Mouse (Mus musculus): ENCODE results near the gene Rwdd2a. TPM values are rescaled to one million over a fixed set of nuclear protein-coding genes. Genes with fewer than 3 reads are reported as not detected.

Rwdd2a gene
- polyA plus RNA-seq (2014; fragmentation: Nextera tagmentation; extraction: Ambion mirVana), result 2.7 and 3.6 TPM in 2 replicates

GRCm38 (mm10) chr9:86571540-86572135 is at the start of gene Rwdd2a, which contains the start of gene Pgm3:
TSS of gene Rwdd2a (plus strand) at chr9:86571991.
TSS of gene Pgm3 (minus strand) at chr9:86571842.
- ATAC-seq (ENCODE audit: insufficient read depth, low FRiP score, low TSS enrichment) (peak; percentile 99), DNase-seq (ENCODE audit: low spot score) (peak; percentile 96)
- WGBS, result under 1% methylated on average over 54 of the region's 59 CpGs
- peak within 1 kb of the TSS; percentile 96 for H3K4me2 ChIP-seq (ENCODE audit: low read depth)
- peak within 1 kb of the TSS; percentile 66 for H3K4me3 ChIP-seq (ENCODE audit: low read depth, low read length)
- H3K9ac ChIP-seq (ENCODE audit: low read length), result peak within 1 kb of the TSS; percentile 65
- peaks cover 2% of the 10 kb centered on the region; the same call in 1 of the 2 replicates for H3K4me1 ChIP-seq (ENCODE audit: control insufficient read depth, insufficient read depth, low read length)
- no peaks in the 10 kb centered on the region for H3K36me3 ChIP-seq (ENCODE audit: control insufficient read depth, insufficient read depth, low read length)
- H3K9me3 ChIP-seq (ENCODE audit: control insufficient read depth, low read length), result no peaks in the 10 kb centered on the region
- no peaks in the 10 kb centered on the region for H3K27me3 ChIP-seq (ENCODE audit: control insufficient read depth, insufficient read depth, low read length)
- no peak within 1 kb of the TSS for H3K27ac ChIP-seq (ENCODE audit: low read depth, low read length)

- ATAC-seq (ENCODE audit: insufficient read depth, low FRiP score, low TSS enrichment) (no peak), DNase-seq (ENCODE audit: low spot score) (no peak)
- Histone ChIP-seq H3K9ac (ENCODE audit: low read length) (no peak overlapping the region), H3K4me3 (ENCODE audit: low read depth, low read length) (no peak overlapping the region), H3K9me3 (ENCODE audit: control insufficient read depth, low read length) (no peaks in the 10 kb centered on the region), H3K4me2 (ENCODE audit: low read depth) (no peak overlapping the region), H3K36me3 (ENCODE audit: control insufficient read depth, insufficient read depth, low read length) (no peaks in the 10 kb centered on the region), H3K4me1 (ENCODE audit: control insufficient read depth, insufficient read depth, low read length) (no peaks in the 10 kb centered on the region), H3K27ac (ENCODE audit: low read depth, low read length) (no peak overlapping the region), H3K27me3 (ENCODE audit: control insufficient read depth, insufficient read depth, low read length) (no peaks in the 10 kb centered on the region)
Measured at GRCm38 (mm10) chr9:86522335-86522734, 49.5 kb upstream of the Rwdd2a start.

DNA sequence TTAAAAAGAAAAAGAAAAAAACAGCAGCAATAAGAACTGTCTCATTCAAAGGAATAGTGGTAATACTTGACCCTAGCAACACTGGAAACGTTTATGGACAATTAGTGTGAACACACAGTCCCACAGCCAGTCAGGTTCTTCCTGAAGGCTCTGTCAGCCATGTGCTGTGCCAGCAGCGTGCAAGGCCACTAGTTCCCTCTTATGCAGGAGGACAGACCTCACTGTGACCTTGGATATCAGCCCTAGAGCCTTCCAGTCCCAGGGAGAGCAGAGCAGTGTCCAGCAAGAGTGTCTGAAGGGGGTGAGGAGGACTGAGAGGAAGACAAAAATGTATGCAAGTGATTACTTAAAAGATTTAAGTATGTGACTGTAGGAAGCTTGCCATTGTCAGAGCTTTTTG is 46.2 kb upstream of the Rwdd2a start:
- no peak for ATAC-seq (ENCODE audit: insufficient read depth, low FRiP score, low TSS enrichment)
- Histone ChIP-seq H3K9me3 (ENCODE audit: control insufficient read depth, low read length) (no peaks in the 10 kb centered on the region), H3K4me2 (ENCODE audit: low read depth) (no peak overlapping the region), H3K4me1 (ENCODE audit: control insufficient read depth, insufficient read depth, low read length) (no peaks in the 10 kb centered on the region), H3K27me3 (ENCODE audit: control insufficient read depth, insufficient read depth, low read length) (no peaks in the 10 kb centered on the region), H3K4me3 (ENCODE audit: low read depth, low read length) (no peak overlapping the region), H3K9ac (ENCODE audit: low read length) (no peak overlapping the region), H3K27ac (ENCODE audit: low read depth, low read length) (no peak overlapping the region), H3K36me3 (ENCODE audit: control insufficient read depth, insufficient read depth, low read length) (no peaks in the 10 kb centered on the region)
- WGBS, result 62% methylated on average over 2 of the region's 2 CpGs
- no peak for DNase-seq (ENCODE audit: low spot score)

DNA sequence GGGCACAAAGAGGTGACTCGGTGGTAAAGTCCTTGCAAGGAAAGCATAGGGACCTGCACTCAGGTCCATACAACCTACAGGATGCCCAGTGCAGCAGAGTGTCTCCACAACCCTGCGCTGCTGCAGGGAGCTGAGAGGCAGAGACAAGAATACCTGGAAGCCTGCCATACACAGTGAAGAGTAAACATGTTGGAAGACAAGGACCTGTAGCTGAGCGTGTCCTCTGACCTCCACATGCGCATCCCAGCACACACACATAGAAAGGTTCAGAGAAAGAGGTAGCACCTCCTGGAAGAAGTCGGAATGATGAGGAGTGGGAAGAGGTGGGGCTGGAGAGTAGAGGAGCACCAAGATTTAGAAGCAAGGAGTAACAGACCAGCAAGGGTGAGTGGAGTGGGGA is 37.7 kb upstream of the Rwdd2a start:
- ATAC-seq (ENCODE audit: insufficient read depth, low FRiP score, low TSS enrichment) (no peak), DNase-seq (ENCODE audit: low spot score) (no peak)
- no peaks in the 10 kb centered on the region for H3K36me3 ChIP-seq (ENCODE audit: control insufficient read depth, insufficient read depth, low read length)
- H3K9me3 ChIP-seq (ENCODE audit: control insufficient read depth, low read length), result no peaks in the 10 kb centered on the region
- H3K4me1 ChIP-seq (ENCODE audit: control insufficient read depth, insufficient read depth, low read length), result no peaks in the 10 kb centered on the region
- no peak overlapping the region for H3K9ac ChIP-seq (ENCODE audit: low read length)
- WGBS, result 91% methylated on average over 5 of the region's 5 CpGs
- H3K4me2 ChIP-seq (ENCODE audit: low read depth), result no peak overlapping the region
- no peak overlapping the region for H3K4me3 ChIP-seq (ENCODE audit: low read depth, low read length)
- H3K27me3 ChIP-seq (ENCODE audit: control insufficient read depth, insufficient read depth, low read length), result no peaks in the 10 kb centered on the region
- H3K27ac ChIP-seq (ENCODE audit: low read depth, low read length), result no peak overlapping the region

DNA sequence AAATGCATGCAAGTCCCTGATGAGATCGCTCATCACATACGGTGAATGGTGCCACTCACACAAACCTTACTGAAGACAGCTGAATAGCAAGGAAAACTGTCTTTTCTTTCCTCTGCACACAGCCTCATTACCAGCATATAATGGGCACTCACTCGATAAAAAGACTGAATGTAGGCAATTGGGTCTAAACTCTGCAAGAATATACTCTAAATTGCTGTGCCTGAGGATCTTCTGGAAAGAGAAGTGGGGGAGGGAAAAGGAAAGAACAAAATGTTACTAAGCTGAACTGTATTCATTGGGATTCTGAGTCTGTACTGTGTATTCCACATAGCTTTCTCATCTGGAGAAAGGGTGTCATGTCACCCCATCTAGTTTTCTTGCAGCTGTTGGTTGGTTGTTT is 28.3 kb upstream of the Rwdd2a start:
- no peaks in the 10 kb centered on the region; the same call in none of the 2 replicates for H3K36me3 ChIP-seq (ENCODE audit: control insufficient read depth, insufficient read depth, low read length)
- no peak for DNase-seq (ENCODE audit: low spot score)
- no peaks in the 10 kb centered on the region for H3K27me3 ChIP-seq (ENCODE audit: control insufficient read depth, insufficient read depth, low read length)
- no peak for ATAC-seq (ENCODE audit: insufficient read depth, low FRiP score, low TSS enrichment)
- no peaks in the 10 kb centered on the region for H3K9me3 ChIP-seq (ENCODE audit: control insufficient read depth, low read length)
- H3K27ac ChIP-seq (ENCODE audit: low read depth, low read length), result no peak overlapping the region
- 90% methylated on average over 3 of the region's 3 CpGs for WGBS
- no peak overlapping the region for H3K4me2 ChIP-seq (ENCODE audit: low read depth)
- H3K4me1 ChIP-seq (ENCODE audit: control insufficient read depth, insufficient read depth, low read length), result no peaks in the 10 kb centered on the region
- no peak overlapping the region for H3K4me3 ChIP-seq (ENCODE audit: low read depth, low read length)
- H3K9ac ChIP-seq (ENCODE audit: low read length), result no peak overlapping the region

DNA sequence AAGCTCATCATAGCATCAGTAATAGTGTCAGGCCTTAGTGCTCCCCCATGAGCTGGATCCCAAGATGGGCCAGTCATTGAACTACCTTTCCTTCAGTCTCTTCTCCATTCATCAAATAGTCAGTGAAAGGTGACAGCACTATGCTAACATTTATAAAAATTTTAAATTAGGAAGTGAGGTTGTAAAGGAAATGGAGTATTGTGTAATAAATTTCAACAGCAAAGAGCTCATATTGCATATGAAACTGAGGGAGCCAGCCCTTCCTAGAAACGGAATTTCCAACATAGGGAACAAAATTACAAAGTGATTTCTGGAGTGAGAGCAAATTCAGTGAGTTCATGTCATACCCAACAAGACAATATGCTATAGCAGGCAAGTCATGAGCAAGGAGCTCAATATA is 27.2 kb upstream of the Rwdd2a start:
- Histone ChIP-seq H3K9ac (ENCODE audit: low read length) (no peak overlapping the region), H3K4me2 (ENCODE audit: low read depth) (no peak overlapping the region), H3K4me3 (ENCODE audit: low read depth, low read length) (no peak overlapping the region), H3K9me3 (ENCODE audit: control insufficient read depth, low read length) (no peaks in the 10 kb centered on the region), H3K27me3 (ENCODE audit: control insufficient read depth, insufficient read depth, low read length) (no peaks in the 10 kb centered on the region), H3K4me1 (ENCODE audit: control insufficient read depth, insufficient read depth, low read length) (no peaks in the 10 kb centered on the region), H3K27ac (ENCODE audit: low read depth, low read length) (no peak overlapping the region), H3K36me3 (ENCODE audit: control insufficient read depth, insufficient read depth, low read length) (no peaks in the 10 kb centered on the region; the same call in none of the 2 replicates)
- no peak for ATAC-seq (ENCODE audit: insufficient read depth, low FRiP score, low TSS enrichment)
- no peak for DNase-seq (ENCODE audit: low spot score)
- WGBS, result 82% methylated on average over 1 of the region's 1 CpGs

DNA sequence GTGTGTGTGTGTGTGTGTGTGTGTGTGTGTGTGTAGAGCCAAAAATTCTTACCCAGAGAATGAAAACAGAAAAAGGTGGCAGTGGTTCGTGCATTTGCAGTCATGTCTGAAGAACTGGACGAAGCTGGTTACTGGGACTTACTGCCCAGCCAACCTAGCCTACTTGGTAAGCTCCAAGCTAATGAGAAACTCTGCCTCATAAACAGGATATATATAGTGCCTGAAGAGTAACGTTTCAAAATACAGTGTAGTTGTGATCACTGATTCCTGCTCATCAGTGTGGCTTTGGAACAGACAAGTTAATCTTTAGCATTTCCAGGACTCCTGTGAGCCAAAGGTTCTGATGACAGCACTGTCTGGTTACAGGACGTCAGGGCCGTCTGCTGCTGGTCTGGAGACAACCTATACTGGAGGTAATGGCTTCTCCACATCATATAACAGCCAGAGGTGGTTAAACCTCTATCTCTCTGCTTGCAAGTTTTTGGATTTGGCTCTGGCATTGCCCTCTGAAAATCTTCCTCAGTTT is 22.1 kb upstream of the Rwdd2a start:
- H3K9me3 ChIP-seq (ENCODE audit: control insufficient read depth, low read length), result no peaks in the 10 kb centered on the region
- H3K9ac ChIP-seq (ENCODE audit: low read length), result no peak overlapping the region
- no peak overlapping the region for H3K4me2 ChIP-seq (ENCODE audit: low read depth)
- no peaks in the 10 kb centered on the region for H3K27me3 ChIP-seq (ENCODE audit: control insufficient read depth, insufficient read depth, low read length)
- no peak overlapping the region for H3K27ac ChIP-seq (ENCODE audit: low read depth, low read length)
- H3K4me1 ChIP-seq (ENCODE audit: control insufficient read depth, insufficient read depth, low read length), result no peaks in the 10 kb centered on the region
- peaks cover 2% of the 10 kb centered on the region for H3K36me3 ChIP-seq (ENCODE audit: control insufficient read depth, insufficient read depth, low read length)
- DNase-seq (ENCODE audit: low spot score) (no peak), ATAC-seq (ENCODE audit: insufficient read depth, low FRiP score, low TSS enrichment) (no peak)
- 90% methylated on average over 5 of the region's 5 CpGs for WGBS
- H3K4me3 ChIP-seq (ENCODE audit: low read depth, low read length), result no peak overlapping the region

DNA sequence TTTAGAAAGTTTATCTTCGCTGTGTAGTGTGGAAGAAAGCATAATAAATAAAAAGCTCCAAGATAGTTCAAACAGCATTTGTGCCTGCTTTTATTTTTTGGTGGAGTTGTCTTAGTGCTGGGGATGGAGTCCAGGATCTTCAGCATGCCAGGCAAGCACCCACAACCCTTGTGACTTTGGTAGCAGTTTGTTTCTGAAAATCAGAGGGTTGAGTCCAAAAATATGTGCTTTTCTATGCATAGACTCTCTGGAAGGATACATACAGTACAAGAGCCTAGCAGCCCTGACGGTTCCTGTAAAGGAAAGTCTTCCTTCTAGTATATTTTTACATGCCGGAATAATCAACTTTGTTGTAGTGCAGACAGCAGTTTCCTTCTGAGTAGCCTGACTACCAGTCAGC is 21.1 kb upstream of the Rwdd2a start:
- DNase-seq (ENCODE audit: low spot score) (no peak), ATAC-seq (ENCODE audit: insufficient read depth, low FRiP score, low TSS enrichment) (no peak)
- H3K9ac ChIP-seq (ENCODE audit: low read length), result no peak overlapping the region
- H3K4me2 ChIP-seq (ENCODE audit: low read depth), result no peak overlapping the region
- H3K4me1 ChIP-seq (ENCODE audit: control insufficient read depth, insufficient read depth, low read length), result no peaks in the 10 kb centered on the region
- WGBS, result 83% methylated on average over 3 of the region's 3 CpGs
- peaks cover 2% of the 10 kb centered on the region for H3K36me3 ChIP-seq (ENCODE audit: control insufficient read depth, insufficient read depth, low read length)
- H3K4me3 ChIP-seq (ENCODE audit: low read depth, low read length), result no peak overlapping the region
- no peaks in the 10 kb centered on the region for H3K27me3 ChIP-seq (ENCODE audit: control insufficient read depth, insufficient read depth, low read length)
- no peak overlapping the region for H3K27ac ChIP-seq (ENCODE audit: low read depth, low read length)
- no peaks in the 10 kb centered on the region for H3K9me3 ChIP-seq (ENCODE audit: control insufficient read depth, low read length)

DNA sequence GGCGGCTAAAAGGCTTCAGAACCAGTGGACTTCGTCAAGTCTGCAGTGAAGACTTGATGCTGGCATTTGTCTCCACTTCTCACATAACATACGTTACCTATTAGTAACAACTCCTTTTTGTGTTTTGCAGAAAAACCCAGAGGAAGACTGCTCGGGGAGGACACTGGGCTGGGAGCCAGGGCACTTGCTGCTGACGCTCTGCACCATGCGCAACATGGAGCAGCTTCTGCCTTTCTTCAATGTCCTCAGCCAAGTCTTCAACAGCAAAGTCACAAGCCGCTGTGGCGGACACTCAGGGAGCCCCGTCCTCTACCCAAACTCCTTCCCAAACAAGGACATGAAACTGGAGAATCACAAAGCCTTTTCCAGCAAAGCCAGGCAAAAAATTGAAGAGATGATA is 17.9 kb upstream of the Rwdd2a start:
- H3K4me2 ChIP-seq (ENCODE audit: low read depth), result no peak overlapping the region
- no peak for ATAC-seq (ENCODE audit: insufficient read depth, low FRiP score, low TSS enrichment)
- peaks cover 4% of the 10 kb centered on the region for H3K36me3 ChIP-seq (ENCODE audit: control insufficient read depth, insufficient read depth, low read length)

More for the DNA sequence above, 17.9 kb upstream of the Rwdd2a start:
- DNase-seq (ENCODE audit: low spot score), result no peak
- H3K27ac ChIP-seq (ENCODE audit: low read depth, low read length), result no peak overlapping the region
- no peak overlapping the region for H3K4me3 ChIP-seq (ENCODE audit: low read depth, low read length)
- no peak overlapping the region for H3K9ac ChIP-seq (ENCODE audit: low read length)
- no peaks in the 10 kb centered on the region for H3K9me3 ChIP-seq (ENCODE audit: control insufficient read depth, low read length)
- 94% methylated on average over 9 of the region's 9 CpGs for WGBS
- no peaks in the 10 kb centered on the region for H3K4me1 ChIP-seq (ENCODE audit: control insufficient read depth, insufficient read depth, low read length)
- H3K27me3 ChIP-seq (ENCODE audit: control insufficient read depth, insufficient read depth, low read length), result no peaks in the 10 kb centered on the region
